Mouse (Mus musculus) cortical plate, adult 2 months (tissue): ENCODE data around the gene Kiss1.

ENCODE experiments used
- CTCF ChIP-seq: fragments of 200-500 bp; IDR thresholded peaks from 2 replicates; pipeline ENCODE4 v1.5.1; 2011; ENCODE audit warnings: mild to moderate bottlenecking, control low read depth, low read length; ENCODE audit not compliant: insufficient read depth; ENCODE audit errors: extremely low read depth
- POLR2A ChIP-seq: fragments of 200-500 bp; IDR thresholded peaks from 2 replicates; pipeline ENCODE4 v1.6.1; 2011; ENCODE audit warnings: mild to moderate bottlenecking, low read length, control low read depth; ENCODE audit not compliant: insufficient read depth; ENCODE audit errors: extremely low read depth

DNA sequence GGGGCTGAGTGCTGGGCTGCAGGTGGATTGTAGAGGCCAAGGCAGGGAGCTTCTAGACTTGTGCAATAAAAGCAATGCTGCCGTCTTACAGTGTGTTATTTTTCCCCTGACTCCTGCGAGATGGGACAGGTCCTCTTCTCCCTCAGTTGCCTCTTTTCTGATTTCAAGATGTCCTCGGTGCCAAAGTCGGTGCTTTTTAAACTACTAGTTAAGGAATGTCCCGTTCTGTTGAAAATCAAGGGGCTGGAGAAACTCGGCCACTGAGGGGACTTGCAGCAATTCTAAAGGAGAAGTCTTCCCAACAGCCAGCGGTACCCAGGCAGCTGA, 7.9 kb downstream of the Kiss1 start:
- no peak for TF ChIP-seq CTCF
- no peak for TF ChIP-seq POLR2A
